Mouse (Mus musculus) ES-E14 (cell line): ENCODE measurements around the gene Krtap6-2.

Experiments
- HCFC1 ChIP-seq: IDR thresholded peaks from 2 replicates; pipeline ENCODE4 v1.6.1; 2012; ENCODE audit warnings: low read length, inconsistent platforms, borderline replicate concordance; ENCODE audit not compliant: insufficient read depth
- MAFK ChIP-seq: IDR thresholded peaks from 2 replicates; pipeline ENCODE4 v1.6.1; 2014; ENCODE audit warnings: mild to moderate bottlenecking, low read depth, low read length, inconsistent platforms; ENCODE audit not compliant: insufficient read depth
- ZC3H11A ChIP-seq: IDR thresholded peaks from 2 replicates; pipeline ENCODE4 v1.6.1; 2012; ENCODE audit warnings: low read depth, mild to moderate bottlenecking, inconsistent platforms, low read length, borderline replicate concordance

GRCm38 (mm10) chr16:89420011-89420410 is at the start of gene Krtap6-2:
- TF ChIP-seq HCFC1 (no peak), ZC3H11A (no peak), MAFK (no peak)
